Mouse (Mus musculus) layer of hippocampus, adult 18-20 months (tissue): Measurements from ENCODE around the gene H1foo. TPM values are rescaled to one million over a fixed set of nuclear protein-coding genes. Genes with fewer than 3 reads are reported as not detected.

Source experiments
- DNase-seq, 2 experiments: peaks; one replicate each; pipeline ENCODE4 v3.0.0; 2022; ENCODE audit warnings: low spot score in 2 of 2
- long read RNA-seq: library from polyadenylated mRNA; stranded (forward); transcript quantifications from one replicate; pipeline ENCODE4 v2.0.0, GENCODE M21; 2021
- total RNA-seq, 2 experiments: library from RNA; stranded (reverse); gene quantifications; 2 replicates each; pipeline ENCODE4 v1.2.3; 2021

H1foo gene
- total RNA-seq, result not detected
- long read RNA-seq, result 0 reads

DNA sequence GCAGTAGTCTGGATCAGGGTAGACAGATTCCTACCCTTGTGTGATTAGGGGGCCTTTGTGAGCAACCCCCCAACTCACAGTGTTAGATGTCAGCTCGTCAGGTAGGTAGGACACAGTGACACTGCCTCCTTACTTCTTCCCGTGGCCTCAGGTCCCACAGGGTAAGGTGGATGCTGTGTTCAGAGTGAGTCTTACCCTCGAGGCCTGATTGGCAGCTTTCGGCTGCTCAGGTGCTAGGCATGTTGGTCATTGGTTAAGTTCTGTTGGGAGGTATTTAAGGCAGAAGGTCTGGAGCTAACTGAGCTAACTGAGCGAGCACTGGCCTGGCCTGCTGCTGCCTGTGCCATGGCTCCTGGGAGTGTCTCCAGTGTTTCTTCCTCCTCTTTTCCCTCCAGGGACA lies at the start of gene H1foo:
Gene H1foo, plus strand, starts transcription at position 301 of the 400 bp plus-strand sequence.
- DNase-seq, result no peak

DNA sequence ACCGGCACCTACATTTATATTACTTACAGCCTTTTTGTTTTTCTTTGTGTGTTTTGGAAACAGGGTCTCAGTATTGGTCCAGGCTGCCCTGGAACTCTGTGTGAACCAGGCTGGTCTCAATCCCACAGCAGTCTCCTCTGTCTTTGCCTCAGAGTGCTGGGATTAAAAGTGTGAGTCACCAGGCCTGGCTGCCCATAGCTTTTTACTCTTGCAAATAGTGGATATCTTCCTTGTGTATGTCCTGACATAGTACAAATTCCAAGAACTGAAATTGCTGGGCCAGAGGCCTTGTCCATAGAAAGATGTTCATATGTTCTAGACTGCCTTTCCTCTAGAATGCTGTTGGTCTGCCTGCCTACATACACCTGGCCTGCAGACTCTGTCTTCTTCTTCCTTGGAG lies 48.4 kb upstream of the H1foo start:
- no peak for DNase-seq

DNA sequence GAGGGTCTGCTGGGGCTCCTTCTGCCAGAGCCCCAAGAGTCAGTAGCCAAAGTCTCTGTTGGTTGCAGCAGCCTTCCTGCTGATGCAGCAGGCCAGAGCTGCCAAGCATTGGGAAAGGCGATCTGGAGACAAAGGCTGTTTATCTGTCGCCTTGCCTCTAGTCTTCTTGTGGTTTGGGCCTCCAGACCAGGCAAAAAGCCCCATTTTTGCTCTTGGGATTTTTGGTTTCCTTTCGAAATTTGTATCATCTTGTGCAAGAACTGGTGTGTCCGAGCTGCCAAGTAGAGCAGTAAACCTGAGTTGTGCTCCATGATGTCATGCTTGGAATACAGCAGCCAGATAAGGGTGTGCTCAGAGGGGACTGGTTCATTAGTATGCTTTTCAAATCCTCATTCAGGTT lies 47.6 kb upstream of the H1foo start:
- peak in 1 of 2 experiments; percentile 25 for DNase-seq

DNA sequence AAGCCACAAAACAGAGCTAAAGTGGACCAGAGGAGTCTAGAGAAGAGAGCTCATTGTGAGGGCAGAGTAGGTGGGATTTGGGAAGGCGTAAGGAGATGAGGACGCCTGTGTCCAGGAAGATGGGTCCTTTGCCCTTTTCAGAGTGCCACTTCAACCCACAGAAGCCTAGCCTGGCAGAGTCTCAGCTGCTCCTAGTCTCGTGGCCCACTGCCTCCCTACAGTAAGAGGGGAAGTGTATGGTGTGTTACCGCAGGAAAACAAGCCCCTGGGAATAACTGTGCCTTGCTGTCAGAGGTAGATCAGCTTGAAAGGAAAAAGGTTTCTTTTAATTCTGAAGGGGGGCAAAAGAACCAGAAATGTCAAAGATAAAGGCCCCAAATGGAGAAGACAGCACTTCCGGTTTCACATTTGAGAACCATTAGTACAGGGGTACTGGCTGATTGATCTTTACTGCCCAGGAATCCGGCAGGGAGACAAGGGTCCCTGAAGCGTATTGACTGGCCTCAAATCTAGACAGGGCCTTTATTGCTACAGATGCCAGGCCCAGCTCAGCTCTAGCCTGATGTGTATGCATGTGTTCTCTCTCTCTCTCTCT lies 46.7 kb upstream of the H1foo start:
- no peak for DNase-seq

DNA sequence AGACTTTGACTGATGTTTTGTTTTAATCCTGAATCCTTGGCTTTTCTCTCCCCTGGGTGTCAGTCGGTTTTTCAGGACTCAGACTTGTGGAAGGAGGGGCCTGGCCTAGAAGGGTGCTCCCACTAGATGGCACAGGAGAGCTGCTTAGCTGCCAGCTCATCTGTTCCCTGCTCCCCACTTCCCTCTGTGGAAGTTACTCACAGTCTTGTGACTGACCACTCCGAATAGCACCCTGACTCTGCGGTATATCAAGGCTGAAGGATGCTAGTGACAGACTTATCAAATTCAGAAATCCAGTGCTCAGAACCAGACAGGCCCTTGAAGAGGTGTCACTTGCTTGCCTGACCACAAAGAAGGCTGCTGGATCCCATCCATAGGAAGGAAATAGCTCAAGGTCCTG lies 43.7 kb upstream of the H1foo start:
- peak; percentile 68 to 89 for DNase-seq

DNA sequence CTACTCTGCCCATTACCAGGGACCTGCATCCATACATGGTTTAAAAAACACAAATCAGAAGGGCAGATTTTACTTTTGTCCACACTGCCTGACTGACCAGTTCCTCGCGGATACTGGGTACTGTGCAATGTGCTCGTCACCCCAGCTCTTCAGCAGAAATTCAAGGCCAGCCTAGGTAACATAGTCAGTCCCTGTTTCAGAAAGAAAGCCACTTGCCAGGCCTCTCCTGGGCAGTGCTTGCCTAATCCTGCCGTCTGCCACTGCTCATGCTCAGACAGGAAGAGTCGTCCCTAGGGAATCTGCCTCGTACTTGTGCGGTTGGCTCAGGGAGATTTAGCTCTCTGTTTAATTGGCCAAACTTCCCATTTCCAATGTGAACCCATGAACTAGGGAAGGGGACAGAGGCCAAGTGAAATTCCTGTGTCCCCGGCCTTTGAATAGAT lies 43.2 kb upstream of the H1foo start:
- DNase-seq, result no peak

DNA sequence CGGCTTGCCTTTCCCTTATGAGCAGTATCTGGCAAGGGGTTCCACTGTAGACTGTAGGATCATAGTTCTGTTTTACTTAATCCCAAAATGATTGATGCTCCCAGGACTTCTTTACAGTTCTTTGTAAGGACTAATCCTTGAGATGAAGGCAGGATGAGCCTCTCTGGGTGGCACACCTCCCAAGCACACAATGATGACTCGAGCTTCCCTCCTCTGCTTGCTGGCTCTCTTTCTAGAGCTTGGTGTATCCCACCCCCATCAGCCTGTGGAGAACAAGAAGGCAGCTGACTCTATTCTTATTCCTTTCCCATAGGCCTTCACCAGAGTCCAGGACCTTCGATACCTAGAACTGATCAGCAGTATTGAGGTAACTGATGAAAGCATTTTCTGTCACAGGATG lies 42.2 kb upstream of the H1foo start:
- no peak for DNase-seq

DNA sequence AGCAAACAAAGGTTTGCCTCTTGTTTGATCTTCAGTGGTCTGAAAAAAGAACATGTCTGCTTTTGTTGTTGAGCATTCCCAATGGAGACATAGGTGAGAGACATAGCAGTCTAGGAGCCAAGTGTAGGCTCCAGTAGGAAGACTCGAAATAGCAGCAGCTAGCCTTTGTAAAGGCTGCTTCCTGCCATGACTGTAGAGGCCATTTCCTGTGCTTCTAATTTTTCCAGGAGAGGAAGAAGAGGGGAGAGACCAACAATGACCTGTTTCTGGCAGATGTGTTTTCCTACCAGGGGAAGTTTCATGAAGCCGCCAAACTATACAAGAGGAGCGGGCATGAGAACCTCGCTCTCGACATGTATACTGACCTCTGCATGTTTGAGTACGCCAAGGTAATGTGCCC lies 39.2 kb upstream of the H1foo start:
- no peak for DNase-seq

DNA sequence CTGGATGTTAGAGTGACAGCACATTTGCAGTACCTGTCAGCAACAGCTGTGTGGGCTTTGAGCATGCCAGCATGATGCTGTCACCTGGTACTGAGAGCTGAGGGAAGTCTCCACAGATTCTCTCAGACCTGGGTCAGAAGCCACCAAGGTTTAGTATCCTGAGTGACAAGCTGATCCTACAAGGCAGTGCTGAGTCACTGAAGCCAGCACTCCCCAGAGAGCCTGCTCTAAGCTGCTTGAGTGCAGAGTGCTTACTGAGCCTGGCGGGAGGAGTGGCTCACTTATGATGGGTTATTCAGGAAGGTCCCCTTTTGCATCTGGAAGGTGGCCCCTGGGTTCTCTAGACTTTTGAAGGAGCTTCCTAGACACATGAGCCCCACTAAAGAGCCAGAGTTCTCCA lies 38.3 kb upstream of the H1foo start:
- DNase-seq, result no peak

DNA sequence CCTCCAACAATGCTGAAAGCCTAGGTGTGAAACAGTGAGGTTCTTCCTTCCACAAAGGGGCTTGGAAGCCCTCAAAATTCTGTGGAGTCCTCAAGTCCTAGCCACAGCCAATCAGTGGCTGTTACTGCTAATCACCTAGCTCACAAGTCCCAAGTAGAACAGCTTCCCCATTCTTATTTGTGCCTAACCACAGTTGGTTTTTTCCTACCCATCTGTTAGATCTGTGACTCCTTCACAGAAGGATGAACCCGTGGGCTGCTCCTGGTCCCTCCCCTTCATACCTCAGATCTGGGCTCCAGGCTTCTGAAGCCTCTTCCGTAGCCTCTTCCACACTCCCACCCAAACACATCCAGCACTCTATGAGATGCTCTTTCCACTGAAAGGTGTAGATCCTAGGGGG lies 37.9 kb upstream of the H1foo start:
- DNase-seq, result no peak

DNA sequence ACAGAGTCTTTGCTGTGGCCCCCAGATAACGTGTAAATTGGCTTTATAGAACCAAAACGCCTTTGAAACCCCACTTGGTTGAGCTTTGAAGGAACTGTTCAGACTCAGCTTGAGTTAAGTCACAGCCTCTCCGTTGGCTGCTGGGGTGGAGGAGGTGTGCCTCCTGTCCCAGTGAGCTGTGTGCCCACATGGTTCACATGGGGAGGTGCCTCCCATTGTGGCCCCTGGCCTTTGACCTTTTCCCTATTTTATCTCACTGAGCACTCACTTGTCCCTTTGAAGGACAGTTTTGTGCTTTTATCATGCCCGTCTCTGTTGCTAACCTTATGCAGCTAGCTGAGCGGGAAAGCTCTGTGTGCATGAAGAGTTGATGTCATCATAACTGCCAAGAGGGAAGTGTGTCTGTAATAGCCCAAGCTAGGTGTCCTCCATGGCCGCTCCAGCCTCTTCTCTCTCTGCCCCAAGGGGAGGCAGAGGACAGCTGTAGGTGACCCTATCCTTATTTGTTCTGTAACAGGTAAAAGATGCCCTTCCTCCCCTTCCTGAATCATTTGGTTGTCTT lies 36.2 kb upstream of the H1foo start:
- DNase-seq, result no peak

DNA sequence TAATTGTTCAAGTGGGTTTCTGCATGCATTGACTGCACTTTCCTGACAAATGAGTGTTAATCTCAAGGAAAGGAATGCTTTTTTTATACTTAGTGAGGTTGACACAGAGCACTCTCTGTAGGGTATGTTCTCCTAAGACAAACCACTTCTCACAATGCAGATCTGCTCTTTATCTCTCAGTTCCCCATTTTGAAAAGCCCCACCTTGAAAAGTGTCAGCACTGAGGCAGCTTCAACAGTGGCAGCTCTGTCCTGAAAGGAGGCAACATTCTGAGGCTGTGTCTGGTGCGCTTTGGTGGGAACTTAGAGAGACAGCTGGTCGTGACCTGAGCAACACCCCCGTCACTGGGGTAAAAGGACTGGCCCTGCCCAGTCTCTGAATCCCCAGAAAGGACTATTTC lies 35.7 kb upstream of the H1foo start:
- DNase-seq, result no peak

DNA sequence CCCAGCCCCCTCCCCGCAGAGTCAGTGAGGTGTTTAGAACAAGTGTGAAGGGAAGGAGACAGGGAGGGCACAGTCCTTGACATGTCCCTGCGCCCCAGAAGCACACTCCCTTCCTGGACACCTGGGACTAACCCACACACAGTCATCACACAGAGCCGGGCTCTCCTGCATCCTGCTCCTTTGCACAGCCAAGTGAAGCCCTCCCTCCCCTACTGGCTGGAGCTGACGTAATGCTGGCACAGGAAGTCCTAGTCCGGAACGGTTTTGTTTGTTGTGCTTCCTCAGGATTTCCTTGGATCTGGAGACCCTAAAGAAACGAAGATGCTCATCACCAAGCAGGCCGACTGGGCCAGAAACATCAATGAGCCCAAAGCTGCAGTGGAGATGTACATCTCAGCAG lies 34.8 kb upstream of the H1foo start:
- no peak for DNase-seq

DNA sequence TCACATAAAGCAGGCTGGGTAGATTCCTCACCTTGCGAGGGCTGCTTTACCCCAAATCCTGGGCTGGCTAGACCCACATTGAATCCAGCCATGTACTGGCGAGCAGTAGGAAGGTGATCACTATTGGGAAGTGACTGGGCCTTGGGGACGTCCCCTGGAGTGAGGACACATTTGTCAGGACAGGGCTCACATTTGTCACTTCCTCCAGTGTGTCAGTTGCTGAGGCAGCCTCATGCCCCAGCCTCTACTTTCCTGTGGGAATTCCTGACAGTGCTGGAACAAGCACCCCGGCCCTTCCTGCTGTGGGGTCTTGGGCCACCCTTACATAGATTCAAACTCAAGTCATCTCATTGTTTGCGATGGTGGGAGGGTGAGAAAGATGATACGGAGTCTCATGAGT lies 33.0 kb upstream of the H1foo start:
- no peak for DNase-seq

DNA sequence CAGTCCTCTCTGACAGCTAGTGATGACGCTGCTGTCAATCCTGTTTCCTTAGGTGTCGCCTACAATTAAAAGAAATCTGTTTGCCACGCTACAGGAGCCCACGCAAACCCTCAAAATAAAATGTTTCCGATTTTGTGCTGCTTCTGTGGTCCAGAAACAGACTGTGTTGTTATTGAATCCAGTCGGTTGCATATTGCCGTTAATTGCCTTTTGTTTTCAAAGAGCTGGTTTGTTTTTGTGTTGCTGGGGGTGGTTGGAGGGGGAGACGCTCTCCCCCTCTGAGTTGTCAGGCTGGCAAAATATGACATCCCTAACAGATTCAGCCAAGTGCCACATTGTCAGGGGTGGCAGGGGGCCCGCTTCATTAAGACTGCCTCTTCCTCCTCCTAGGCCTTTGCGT lies 31.3 kb upstream of the H1foo start:
- DNase-seq, result peak; percentile 65 to 81

DNA sequence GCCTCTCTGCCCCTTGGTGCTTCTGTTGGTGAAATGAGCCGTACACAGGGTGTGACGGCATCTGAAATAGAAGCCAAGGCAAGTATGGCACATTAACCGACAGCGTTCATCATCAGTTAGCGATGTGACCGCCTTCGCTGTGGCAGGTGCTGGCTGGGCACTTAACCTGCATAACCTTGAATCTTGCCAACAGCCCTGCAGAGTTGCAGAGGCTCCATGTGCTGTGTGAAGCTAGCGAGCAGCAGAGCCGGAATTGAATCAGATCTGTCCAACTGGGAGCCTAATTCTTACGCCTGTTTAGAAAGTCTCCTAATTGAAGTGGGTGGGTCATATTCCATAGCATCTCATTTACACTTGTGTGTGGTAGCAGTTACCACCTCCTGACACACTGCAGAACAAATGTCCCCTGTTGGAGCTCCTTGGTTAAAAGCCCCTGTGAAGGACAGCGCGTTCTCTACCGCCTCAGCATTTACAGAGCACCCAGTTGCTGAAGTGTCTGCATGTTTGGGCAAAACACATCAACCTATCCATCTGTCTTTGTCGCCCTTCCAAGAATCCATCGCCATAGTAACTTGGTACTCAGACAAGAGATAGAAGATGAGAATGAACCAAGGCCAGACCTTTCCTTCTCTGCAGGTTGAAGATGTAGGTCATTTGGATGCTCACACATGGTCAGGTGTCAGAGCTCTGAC lies 30.1 kb upstream of the H1foo start:
- peak; percentile 54 to 82 for DNase-seq

DNA sequence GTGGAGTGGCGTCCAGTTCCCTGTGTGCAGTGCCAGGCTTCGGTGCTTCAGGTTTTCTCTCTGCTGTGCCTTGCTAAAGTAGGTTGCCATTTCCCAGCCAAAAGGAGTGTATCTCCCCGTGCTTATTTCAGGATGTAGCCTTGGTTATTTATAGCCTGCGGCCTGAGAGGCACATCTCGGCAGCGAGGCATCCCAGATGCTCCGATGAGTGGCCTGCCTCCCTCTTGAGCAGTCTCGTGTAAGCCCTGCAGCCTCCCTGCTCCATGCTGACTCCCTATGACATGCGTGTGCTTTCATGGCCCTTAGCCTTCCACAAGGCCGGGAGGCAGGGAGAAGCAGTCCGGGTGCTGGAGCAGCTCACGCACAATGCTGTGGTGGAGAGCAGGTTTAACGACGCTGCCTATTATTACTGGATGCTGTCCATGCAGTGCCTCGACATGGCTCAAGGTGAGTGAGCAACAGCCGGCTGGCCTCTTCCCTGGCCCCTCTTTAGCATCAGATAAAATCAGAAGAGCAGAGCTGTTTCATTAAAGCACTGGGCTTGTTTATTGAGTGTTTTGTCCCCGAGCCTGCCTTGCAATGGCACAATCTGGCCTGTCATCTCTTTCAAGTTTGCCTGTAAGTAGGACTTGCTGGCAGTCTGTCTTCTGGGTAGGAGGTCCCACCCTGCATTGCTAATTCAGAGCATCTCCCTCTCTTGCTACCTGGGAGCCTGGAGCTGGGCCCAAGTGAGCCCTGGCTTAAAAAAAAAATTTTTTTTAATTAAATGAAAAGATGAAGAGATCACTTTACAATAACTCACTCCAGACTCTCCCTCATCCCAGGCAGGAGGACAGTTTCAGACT lies 28.9 kb upstream of the H1foo start:
- DNase-seq, result no peak

DNA sequence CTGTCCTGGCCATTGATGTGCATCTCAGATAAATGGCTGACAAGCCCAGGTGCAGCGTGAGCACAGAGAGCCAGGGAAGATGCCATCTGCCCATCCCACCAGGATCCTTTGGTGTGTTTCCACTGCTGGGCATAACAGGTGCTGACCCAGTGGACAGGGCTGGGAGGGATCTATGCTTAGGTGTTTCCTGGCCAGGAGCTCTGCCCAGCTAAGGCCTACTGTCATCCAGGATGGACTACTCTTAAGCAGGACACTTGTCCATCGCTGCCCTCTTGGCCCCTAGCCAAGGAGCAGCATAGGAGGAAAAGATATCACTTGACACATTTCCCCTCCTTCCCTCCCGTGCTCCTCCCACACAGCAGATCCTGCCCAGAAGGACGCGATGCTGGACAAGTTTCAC lies 28.1 kb upstream of the H1foo start:
- DNase-seq, result no peak

DNA sequence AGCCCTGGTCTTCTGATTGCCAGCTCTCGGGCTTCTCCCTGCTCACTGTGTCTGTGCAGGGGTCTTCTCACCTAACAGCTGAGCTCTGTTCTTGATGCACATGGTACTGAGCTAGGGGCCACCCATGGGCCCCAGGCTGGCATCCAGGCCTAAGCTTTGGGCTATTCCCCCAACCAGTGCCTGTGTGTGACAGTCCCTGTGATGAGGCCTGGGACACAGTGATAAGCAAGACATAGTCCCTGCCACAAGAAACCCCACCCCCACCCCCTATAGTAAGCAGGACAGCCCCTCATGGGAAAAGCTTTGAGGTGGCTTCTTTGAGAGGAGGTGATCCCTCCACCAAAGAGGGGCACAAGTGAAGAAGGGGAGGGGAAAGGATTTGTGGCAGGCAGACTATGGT lies 26.1 kb upstream of the H1foo start:
- no peak for DNase-seq

DNA sequence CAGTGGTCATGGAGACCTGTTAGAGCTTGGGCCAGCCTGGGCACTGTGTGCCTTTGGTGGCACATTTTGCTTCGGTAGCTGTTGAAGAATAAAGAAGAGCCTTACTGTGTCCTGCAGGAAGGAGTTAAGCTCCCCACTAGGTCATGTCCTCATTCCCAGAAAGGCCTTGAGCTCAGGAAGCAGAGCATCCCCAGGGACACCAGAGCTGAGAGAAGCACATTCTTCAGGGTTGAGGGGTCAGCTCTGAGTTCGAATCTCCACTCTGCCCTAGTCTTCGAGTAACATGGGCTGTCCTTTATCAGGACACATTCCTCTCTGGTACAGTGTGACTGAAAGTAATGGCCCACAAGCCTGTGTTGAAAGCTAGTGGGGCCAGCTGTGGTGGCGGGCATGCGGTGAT lies 24.9 kb upstream of the H1foo start:
- DNase-seq, result no peak

DNA sequence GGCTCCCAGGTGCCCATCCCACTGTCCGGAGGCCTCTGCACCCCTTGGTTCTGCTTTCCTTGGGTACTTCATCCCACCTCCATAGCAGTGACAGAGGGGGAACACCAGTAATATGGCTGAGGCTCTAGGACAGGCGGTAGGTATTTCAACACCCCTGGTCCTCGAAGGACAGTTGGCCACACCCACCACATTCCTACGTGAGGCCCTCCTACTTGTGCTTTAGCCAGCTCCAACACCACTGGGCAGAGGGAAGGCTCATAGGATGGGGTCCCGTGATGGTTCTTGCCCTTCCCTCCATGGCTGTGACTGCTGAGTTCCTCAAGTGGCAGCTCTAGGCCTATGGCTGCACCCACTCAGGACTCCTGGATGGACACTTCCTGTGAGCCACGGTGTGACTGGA lies 19.9 kb upstream of the H1foo start:
- DNase-seq, result no peak

DNA sequence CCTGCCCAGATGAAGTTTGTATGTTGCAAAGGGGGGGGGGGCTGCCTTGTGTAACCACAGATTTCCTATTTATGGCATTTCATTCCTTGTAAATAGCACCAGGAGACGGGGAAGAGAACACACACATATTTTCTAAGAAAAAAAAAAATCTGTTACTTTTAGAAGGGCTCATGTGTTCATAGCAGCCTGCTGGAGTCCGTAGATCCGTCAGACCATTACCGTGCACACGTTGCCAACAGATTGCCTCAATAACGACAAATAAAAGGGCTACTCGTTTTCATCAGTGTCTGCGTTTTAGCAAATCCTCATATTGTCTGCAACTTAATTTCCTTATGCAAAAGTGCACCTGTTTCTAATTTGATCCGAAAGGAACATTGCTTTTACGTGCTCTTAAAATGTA lies 18.3 kb upstream of the H1foo start:
- no peak for DNase-seq
